Mouse (Mus musculus): ENCODE measurements around the gene Spata2l. TPM values are rescaled to one million over a fixed set of nuclear protein-coding genes. Genes with fewer than 3 reads are reported as not detected.
"Not testable (repeated sequence)": the region's sequence is repeated elsewhere in the genome, so short reads cannot be mapped to it uniquely, and the experiment has no call there.

The Spata2l gene
- 8.3 and 9.6 TPM in 2 replicates for polyA plus RNA-seq (2012; rRNA removed)

- peak; percentile 57; the same call in 1 of the 2 replicates for TF ChIP-seq POLR2A (IDR thresholded peaks at IDR 0.05; ENCODE audit: borderline replicate concordance, extremely low read depth, low read depth, low read length)
- no peak for TF ChIP-seq CTCF (IDR thresholded peaks at IDR 0.05; ENCODE audit: insufficient read depth, low read length)
- Histone ChIP-seq H3K4me3 (replicated peaks; ENCODE audit: extremely low read depth, low read depth, low read length) (peak within 1 kb of the TSS; percentile 88), H3K4me1 (ENCODE audit: control insufficient read depth, insufficient read depth, low read length) (peaks cover 7% of the 10 kb centered on the region; the same call in 1 of the 2 replicates)
- peak; percentile 89 for DNase-seq
- under 1% methylated on average over 57 of the region's 57 CpGs for WGBS
These were observed at the start of gene Spata2l for GRCm38 (mm10) chr8:123235520-123236497. TSS of gene Spata2l (minus strand) at chr8:123236233.

GRCm38 (mm10) chr8:123284493-123284892 is 48.5 kb upstream of the Spata2l start:
- DNase-seq: no peak
- WGBS: 71% methylated on average over 5 of the region's 5 CpGs
- no peak for TF ChIP-seq POLR2A (IDR thresholded peaks at IDR 0.05; ENCODE audit: borderline replicate concordance, extremely low read depth, low read depth, low read length)
- no peak for TF ChIP-seq CTCF (IDR thresholded peaks at IDR 0.05; ENCODE audit: insufficient read depth, low read length)
- H3K4me3 ChIP-seq (replicated peaks; ENCODE audit: extremely low read depth, low read depth, low read length): no peak overlapping the region
- 0 out of 2 replicates have a peak, but pooled peaks cover 3% of the 10 kb centered on the region for H3K4me1 ChIP-seq (ENCODE audit: control insufficient read depth, insufficient read depth, low read length)

GRCm38 (mm10) chr8:123283991-123284390 is 48.0 kb upstream of the Spata2l start:
- no peak for DNase-seq
- Histone ChIP-seq H3K4me1 (ENCODE audit: control insufficient read depth, insufficient read depth, low read length) (0 out of 2 replicates have a peak, but pooled peaks cover 3% of the 10 kb centered on the region), H3K4me3 (replicated peaks; ENCODE audit: extremely low read depth, low read depth, low read length) (no peak overlapping the region)
- WGBS: 80% methylated on average over 7 of the region's 7 CpGs
- no peak for TF ChIP-seq POLR2A (IDR thresholded peaks at IDR 0.05; ENCODE audit: borderline replicate concordance, extremely low read depth, low read depth, low read length)
- no peak for TF ChIP-seq CTCF (IDR thresholded peaks at IDR 0.05; ENCODE audit: insufficient read depth, low read length)

GRCm38 (mm10) chr8:123282994-123283393 is 47.0 kb upstream of the Spata2l start:
- not testable (repeated sequence) for H3K4me1 ChIP-seq (ENCODE audit: control insufficient read depth, insufficient read depth, low read length); H3K4me3 ChIP-seq (replicated peaks; ENCODE audit: extremely low read depth, low read depth, low read length); DNase-seq
- 90% methylated on average over 5 of the region's 6 CpGs for WGBS

- no peak overlapping the region for H3K4me3 ChIP-seq (replicated peaks; ENCODE audit: extremely low read depth, low read depth, low read length)
- WGBS: 88% methylated on average over 13 of the region's 13 CpGs
- DNase-seq: no peak
- TF ChIP-seq POLR2A (IDR thresholded peaks at IDR 0.05; ENCODE audit: borderline replicate concordance, extremely low read depth, low read depth, low read length) (no peak), CTCF (IDR thresholded peaks at IDR 0.05; ENCODE audit: insufficient read depth, low read length) (no peak)
- H3K4me1 ChIP-seq (ENCODE audit: control insufficient read depth, insufficient read depth, low read length): 0 out of 2 replicates have a peak, but pooled peaks cover 3% of the 10 kb centered on the region
These were observed 44.5 kb upstream of the Spata2l start for GRCm38 (mm10) chr8:123280302-123281094.

- TF ChIP-seq POLR2A (IDR thresholded peaks at IDR 0.05; ENCODE audit: borderline replicate concordance, extremely low read depth, low read depth, low read length) (no peak), CTCF (IDR thresholded peaks at IDR 0.05; ENCODE audit: insufficient read depth, low read length) (no peak)
- WGBS: 94% methylated on average over 4 of the region's 4 CpGs
- Histone ChIP-seq H3K4me1 (ENCODE audit: control insufficient read depth, insufficient read depth, low read length) (0 out of 2 replicates have a peak, but pooled peaks cover 3% of the 10 kb centered on the region), H3K4me3 (replicated peaks; ENCODE audit: extremely low read depth, low read depth, low read length) (no peak overlapping the region)
- DNase-seq: no peak
These were observed 43.8 kb upstream of the Spata2l start for GRCm38 (mm10) chr8:123279828-123280227.

GRCm38 (mm10) chr8:123278445-123278844 is 42.4 kb upstream of the Spata2l start:
- no peak overlapping the region for H3K4me3 ChIP-seq (replicated peaks; ENCODE audit: extremely low read depth, low read depth, low read length)
- WGBS: 59% methylated on average over 7 of the region's 7 CpGs
- TF ChIP-seq POLR2A (IDR thresholded peaks at IDR 0.05; ENCODE audit: borderline replicate concordance, extremely low read depth, low read depth, low read length) (no peak), CTCF (IDR thresholded peaks at IDR 0.05; ENCODE audit: insufficient read depth, low read length) (no peak)
- DNase-seq: no peak
- no peaks in the 10 kb centered on the region for H3K4me1 ChIP-seq (ENCODE audit: control insufficient read depth, insufficient read depth, low read length)

GRCm38 (mm10) chr8:123275096-123275495 is 39.1 kb upstream of the Spata2l start:
- TF ChIP-seq POLR2A (IDR thresholded peaks at IDR 0.05; ENCODE audit: borderline replicate concordance, extremely low read depth, low read depth, low read length) (no peak), CTCF (IDR thresholded peaks at IDR 0.05; ENCODE audit: insufficient read depth, low read length) (no peak)
- 95% methylated on average over 12 of the region's 12 CpGs for WGBS
- Histone ChIP-seq H3K4me3 (replicated peaks; ENCODE audit: extremely low read depth, low read depth, low read length) (no peak overlapping the region), H3K4me1 (ENCODE audit: control insufficient read depth, insufficient read depth, low read length) (no peaks in the 10 kb centered on the region)
- DNase-seq: no peak

- WGBS: 84% methylated on average over 5 of the region's 5 CpGs
- H3K4me1 ChIP-seq (ENCODE audit: control insufficient read depth, insufficient read depth, low read length): no peaks in the 10 kb centered on the region
- no peak overlapping the region for H3K4me3 ChIP-seq (replicated peaks; ENCODE audit: extremely low read depth, low read depth, low read length)
- DNase-seq: no peak
- TF ChIP-seq POLR2A (IDR thresholded peaks at IDR 0.05; ENCODE audit: borderline replicate concordance, extremely low read depth, low read depth, low read length): no peak
- no peak for TF ChIP-seq CTCF (IDR thresholded peaks at IDR 0.05; ENCODE audit: insufficient read depth, low read length)
These were observed 38.4 kb upstream of the Spata2l start for GRCm38 (mm10) chr8:123274447-123274846.
